Mouse (Mus musculus): ENCODE data around the gene Zbtb8a. TPM values are rescaled to one million over a fixed set of nuclear protein-coding genes. Genes with fewer than 3 reads are reported as not detected.
"Not testable (repeated sequence)": the region's sequence is repeated elsewhere in the genome, so short reads cannot be mapped to it uniquely, and the experiment has no call there.

Gene Zbtb8a
- total RNA-seq, 2 experiments from 2014 or later = 1.5 TPM; not detected in 1

DNA sequence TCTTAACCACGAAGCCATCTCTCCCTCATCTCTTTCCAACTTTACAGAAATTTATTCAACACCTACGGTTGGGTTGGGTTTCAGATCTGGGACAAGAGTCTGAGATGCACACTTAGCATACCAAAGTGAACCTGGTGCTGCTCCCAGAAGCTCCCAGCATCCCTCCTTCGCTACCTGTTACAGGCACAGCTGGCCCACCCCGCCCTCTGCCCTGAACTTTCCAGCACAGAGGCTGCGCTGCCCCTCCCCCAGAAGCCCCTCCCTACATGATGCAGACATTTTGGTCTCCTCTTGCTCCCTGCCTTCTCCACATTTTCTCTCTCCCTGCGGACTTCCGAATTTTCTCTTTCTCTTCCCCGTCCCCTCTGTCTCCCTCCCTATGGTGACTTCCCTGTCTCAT lies 3.2 kb upstream of the Zbtb8a start:
- ATAC-seq (replicated peaks; ENCODE audit: low FRiP score, poor library complexity, severe bottlenecking) = no peak

DNA sequence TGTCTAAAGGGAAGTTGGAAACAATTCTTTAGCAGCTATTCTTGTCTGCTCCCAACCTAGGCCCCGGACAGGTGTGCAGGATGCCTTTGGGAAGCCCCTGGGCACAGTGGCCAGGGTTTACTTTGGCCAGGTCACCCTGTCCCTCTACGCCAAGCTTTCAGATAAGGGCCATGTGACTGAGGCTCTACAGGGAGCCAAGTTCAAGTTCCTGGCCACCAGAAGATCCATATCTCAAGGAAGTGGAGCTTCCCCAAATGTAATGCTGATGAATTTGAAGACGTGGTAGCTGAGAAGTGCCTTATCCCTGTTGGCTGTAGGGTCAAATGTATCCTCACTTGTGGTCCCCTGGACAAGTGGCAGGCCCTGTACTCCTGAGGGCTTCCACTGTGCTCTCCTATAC lies 1.9 kb upstream of the Zbtb8a start:
- ATAC-seq (replicated peaks; ENCODE audit: low FRiP score, poor library complexity, severe bottlenecking) = no peak

GRCm38 (mm10) chr4:129376961-129377545 lies 863 bp downstream of the Zbtb8a start:
- ATAC-seq (replicated peaks; ENCODE audit: low FRiP score, poor library complexity, severe bottlenecking) = peak; percentile 64

- ATAC-seq (replicated peaks; ENCODE audit: low FRiP score, poor library complexity, severe bottlenecking) = no peak
These were observed 2.1 kb downstream of the Zbtb8a start for GRCm38 (mm10) chr4:129375821-129376220.

DNA sequence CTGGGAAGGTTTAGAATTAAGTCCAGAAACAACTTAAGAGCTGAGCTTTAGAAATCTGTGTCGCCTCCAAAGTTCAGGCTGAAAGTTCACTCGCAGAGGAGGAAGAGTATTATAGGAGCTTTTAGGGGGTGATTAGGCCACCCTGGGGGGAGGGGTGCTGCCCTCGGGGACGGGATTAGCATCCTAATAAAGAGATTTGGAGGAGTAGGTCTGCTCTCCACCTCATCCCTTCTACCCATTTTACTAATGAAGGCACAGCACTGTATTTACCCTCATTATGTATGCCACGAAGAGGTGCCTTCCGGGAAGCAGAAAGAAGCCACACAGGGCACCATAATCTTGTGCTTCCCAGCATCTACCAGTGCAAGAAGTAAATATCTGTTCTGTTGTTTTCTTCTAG lies 2.9 kb downstream of the Zbtb8a start:
- ATAC-seq (replicated peaks; ENCODE audit: low FRiP score, poor library complexity, severe bottlenecking) = no peak

GRCm38 (mm10) chr4:129374219-129374755 lies 3.6 kb downstream of the Zbtb8a start:
- ATAC-seq (replicated peaks; ENCODE audit: low FRiP score, poor library complexity, severe bottlenecking) = no peak

DNA sequence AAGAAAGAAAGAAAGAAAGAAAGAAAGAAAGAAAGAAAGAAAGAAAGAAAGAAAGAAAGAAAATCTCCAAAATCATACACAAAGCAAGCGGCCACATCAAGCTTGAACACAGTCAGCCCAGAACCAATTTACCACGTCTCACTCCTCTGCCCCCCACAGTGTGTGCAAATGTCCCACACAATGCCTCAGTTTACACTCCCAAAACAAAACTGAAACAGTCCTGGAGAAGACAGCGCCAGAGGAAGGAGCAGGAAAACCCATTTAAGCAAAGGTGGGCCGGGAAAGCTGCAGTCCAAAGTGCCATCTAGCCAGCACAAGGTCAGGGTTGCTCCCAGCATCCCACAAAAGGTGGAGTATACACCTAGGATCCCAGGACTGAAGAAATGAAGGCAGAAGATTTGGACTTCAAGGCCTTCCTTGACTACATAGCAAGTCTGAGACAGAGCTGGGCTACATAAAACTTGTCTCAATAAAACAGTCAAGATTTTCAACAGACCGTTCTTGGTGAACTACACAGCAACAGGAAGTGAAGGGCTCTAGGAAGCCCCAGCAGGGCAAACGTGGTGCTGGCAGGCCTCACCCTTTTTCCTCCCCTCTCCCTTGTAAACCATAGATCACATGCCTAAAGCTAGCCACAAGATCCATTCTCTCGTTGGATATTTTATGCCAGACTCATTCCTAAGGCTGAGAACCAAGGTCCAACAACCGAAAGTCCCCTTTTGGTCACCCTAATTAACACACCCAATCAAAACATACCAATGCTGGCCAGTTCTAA lies 4.5 kb downstream of the Zbtb8a start:
- ATAC-seq (replicated peaks; ENCODE audit: low FRiP score, poor library complexity, severe bottlenecking) = no peak; the same call in 1 of the 2 replicates

- no peak for ATAC-seq (replicated peaks; ENCODE audit: low FRiP score, poor library complexity, severe bottlenecking)
These were observed 6.5 kb downstream of the Zbtb8a start for GRCm38 (mm10) chr4:129371391-129371790.

DNA sequence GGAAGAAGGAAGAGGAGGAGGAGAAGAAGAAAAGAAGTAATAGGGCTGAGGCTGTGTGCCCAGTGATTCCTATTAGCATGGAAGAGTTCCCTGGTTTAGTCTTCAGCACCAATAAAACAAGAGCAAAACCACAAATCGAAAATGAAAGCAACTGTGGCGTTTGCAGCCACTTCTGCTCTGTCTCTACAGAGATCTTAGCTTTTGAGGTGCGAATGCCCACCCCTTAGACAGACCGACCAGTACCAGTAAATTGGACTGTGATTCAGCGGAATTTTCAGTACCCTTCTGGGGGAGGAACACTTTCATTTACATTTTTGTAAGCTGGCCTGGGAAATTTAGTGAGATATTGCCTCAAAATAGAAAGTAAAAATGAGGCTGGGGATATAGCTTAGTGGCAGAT lies 12.7 kb downstream of the Zbtb8a start:
- ATAC-seq (replicated peaks; ENCODE audit: low FRiP score, poor library complexity, severe bottlenecking) = peak; percentile 56

DNA sequence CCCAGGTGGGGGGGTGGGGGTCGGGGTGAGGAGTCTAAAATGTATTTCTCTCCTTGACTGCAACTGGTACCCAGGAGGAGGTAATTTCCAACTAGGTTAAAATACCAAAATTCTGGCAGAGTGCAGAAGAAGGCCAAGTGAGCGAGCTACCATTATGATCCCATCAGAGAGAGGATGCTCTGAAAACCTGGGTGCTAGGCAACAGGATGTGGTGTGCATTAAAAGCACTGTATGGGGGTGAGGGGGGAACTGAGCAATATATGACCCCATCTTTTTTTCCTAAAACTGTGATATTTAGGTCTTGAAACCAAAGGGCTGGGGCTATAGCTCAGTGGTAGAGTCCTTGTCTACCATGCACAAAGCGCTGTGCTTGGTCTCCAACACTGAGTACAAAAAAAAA lies 13.5 kb downstream of the Zbtb8a start:
- ATAC-seq (replicated peaks; ENCODE audit: low FRiP score, poor library complexity, severe bottlenecking) = no peak

DNA sequence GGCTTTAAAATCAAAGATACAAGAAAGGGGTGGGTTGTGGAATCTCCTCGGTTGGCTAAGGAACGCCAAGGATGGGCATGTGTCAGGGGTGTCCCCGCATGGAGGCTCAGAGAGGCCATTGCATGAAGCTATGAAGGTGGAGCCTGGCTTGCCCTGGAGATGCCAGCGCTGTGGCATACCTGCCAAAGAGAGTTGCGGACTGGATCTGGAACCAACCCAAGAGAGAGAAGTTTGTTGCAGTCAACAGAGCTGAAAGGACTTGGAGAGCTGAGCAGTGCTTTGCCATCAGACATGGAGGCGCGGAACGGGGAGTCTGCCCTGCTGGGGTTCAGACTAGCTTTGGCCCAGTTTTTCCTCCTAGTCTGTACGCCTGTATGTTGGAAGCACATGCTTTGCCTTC lies 14.5 kb downstream of the Zbtb8a start:
- ATAC-seq (replicated peaks; ENCODE audit: low FRiP score, poor library complexity, severe bottlenecking) = no peak

DNA sequence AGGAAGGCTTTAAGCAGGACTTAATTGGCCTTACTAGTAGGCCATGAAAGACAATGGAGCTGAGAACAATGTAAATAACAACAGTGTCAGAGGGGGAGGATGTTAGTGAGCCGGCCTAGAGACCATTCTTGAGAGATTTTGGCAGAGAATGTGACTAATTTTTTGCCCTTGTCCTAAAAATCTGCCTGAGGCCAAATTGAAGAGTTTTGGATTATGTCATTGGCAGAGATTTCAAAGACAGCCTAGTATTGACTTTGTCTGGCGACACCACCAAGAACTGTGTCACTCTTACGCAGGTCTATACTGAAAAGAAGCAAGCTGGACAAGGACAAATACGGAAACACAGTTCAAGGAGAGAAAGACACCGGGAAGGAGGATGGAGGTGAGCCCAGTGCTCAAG lies 15.1 kb downstream of the Zbtb8a start:
- no peak for ATAC-seq (replicated peaks; ENCODE audit: low FRiP score, poor library complexity, severe bottlenecking)

DNA sequence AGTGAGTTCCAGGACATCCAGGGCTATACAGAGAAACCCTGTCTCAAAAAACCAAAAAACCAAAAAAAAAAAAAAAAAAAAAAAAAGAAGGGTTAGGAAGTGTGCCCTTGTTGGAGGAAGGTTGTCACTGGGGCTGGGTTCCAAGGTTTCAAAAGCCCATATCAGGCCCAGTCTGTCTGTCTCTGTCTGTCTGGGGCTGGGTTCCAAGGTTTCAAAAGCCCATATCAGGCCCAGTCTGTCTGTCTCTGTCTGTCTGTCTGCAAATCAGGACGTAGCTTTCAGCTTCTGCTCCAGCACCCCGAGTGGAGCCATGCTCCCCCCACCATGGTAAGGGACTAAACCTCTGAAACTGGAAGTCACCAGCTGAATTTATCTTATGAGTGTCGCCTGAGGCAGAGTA lies 15.7 kb downstream of the Zbtb8a start:
- ATAC-seq (replicated peaks; ENCODE audit: low FRiP score, poor library complexity, severe bottlenecking) = not testable (repeated sequence)

GRCm38 (mm10) chr4:129357613-129358163 lies 20.2 kb downstream of the Zbtb8a start:
- ATAC-seq (replicated peaks; ENCODE audit: low FRiP score, poor library complexity, severe bottlenecking) = no peak

DNA sequence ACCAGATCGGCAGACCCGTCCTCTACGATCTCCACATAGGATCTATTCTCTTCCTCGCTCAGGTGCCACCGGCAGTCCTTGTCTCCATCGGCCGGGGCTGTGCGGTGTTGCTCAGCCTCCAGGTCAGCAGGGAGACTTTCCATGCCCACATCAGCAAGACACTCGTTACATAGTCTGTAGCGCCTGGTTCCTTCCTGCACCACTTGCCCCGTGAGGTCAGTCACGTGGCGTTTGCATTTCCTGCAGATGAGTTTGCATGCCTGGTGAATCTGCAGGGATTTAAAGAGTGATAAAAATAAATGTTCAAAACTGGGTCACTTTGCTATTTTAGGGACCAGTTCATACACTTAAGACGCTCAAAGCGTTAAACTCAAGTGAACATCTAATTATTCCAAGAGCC lies 23.7 kb downstream of the Zbtb8a start:
- no peak for ATAC-seq (replicated peaks; ENCODE audit: low FRiP score, poor library complexity, severe bottlenecking)

DNA sequence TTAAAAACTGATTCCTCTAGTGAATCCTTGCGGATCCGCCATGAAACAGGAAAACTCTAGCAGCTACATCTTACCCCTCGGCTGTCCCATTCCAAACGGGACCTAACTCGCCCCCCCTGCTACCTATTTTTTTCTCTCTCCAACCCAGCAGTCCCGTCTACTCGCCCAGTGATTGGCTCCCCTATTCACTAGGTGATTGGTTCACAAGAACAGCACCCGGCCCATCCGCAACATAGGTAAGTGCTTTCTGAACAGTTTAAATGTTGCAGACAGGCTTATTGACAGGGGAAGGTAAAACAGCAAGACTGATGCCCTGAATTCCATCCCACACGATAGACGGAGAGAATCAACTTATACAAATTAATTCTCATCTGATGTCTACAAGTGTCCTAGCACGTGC lies 24.7 kb downstream of the Zbtb8a start:
- no peak for ATAC-seq (replicated peaks; ENCODE audit: low FRiP score, poor library complexity, severe bottlenecking)

DNA sequence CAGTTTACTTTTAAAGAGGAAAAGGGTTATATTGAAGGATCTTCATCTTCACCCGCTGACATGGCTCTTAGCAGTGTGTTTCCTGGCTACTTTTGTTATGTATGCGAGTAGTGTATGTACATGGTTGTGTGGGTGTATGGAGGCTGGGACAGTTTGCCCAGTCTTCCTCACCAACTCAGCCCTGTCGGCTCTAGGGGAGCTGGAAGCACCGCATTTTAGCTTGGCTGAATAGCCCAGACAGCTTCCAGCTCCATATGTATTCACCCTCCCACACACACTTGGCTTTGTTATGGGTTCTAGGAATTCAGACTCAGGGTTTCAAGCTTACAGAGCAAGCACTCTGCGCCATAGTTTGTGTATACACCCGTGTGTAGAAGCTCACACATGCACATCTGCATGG lies 26.8 kb downstream of the Zbtb8a start:
- ATAC-seq (replicated peaks; ENCODE audit: low FRiP score, poor library complexity, severe bottlenecking) = peak; percentile 20; the same call in 1 of the 2 replicates

DNA sequence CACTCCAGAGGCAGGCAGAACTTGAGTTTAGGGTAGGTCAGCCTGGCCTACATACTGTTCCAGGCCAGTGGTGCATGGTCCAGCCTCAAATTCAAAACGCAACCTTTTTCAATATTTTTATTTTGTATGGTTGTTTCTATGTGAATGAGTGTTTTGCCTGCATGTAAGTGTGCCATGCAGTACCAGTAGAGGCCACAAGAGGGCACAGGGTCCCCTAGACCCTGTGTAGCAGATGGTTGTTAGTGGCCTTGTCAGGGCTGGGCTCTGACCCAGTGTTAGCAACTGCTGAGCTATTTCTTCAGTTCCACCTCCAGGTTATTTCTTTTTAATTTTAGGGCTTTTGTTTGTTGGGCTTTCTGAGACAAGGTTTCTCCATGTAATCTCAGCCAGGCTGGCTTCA lies 27.3 kb downstream of the Zbtb8a start:
- peak; percentile 90 for ATAC-seq (replicated peaks; ENCODE audit: low FRiP score, poor library complexity, severe bottlenecking)

DNA sequence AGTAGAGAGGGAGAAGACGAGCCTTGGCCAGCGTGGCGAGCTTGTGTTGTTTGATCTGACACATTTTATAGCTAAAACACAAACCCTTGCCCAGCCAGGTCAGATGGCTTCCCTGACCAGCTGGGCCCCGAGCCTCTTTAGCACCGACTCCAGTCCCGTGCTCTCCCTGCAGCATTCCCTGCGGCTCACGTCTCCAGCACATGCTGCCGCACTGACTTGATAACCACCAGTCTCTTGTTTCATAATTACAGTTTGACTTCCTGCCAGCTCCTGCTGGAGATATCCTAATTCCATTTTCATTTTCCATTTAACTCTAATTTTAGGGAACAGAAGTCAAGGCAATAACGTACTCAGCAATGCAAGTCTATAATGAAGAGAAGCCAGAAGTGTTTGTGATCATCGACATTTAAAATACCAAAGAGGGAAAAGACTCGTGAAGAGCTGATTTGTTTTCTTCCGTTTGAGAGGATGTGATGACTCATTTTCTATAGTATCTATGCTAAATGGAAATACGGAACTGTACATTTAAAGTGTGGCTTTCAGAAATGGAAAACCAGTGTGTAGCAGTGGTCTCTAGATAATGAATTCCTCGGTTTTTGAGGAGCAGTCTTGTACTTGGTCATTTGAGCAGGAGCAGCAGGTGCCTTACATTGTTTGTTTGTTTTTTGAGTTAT lies 31.3 kb downstream of the Zbtb8a start:
- no peak for ATAC-seq (replicated peaks; ENCODE audit: low FRiP score, poor library complexity, severe bottlenecking)

- ATAC-seq (replicated peaks; ENCODE audit: low FRiP score, poor library complexity, severe bottlenecking) = no peak
These were observed 35.2 kb downstream of the Zbtb8a start for GRCm38 (mm10) chr4:129342705-129343104.

DNA sequence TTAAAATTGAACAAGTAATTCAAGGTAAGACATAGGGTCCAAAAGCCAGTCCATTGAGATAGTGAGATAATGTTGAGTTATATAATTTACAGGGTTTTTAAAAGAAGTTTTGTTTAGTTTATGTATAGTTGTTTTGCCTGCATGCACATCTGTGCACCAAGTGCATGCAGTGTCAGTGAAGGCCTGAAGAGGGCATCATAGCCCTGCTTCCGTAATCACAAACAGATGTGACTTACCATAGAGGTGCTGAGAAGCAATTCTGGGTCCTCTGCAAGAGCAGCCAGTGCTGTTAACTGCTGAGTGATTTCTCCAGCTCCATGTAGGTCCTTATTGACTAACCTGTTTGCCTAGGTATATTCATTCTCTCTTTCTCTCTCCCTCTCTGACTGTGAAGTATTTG lies 36.0 kb downstream of the Zbtb8a start:
- no peak for ATAC-seq (replicated peaks; ENCODE audit: low FRiP score, poor library complexity, severe bottlenecking)

All from erythroblast, adult 5-6 weeks (primary cell).